Mouse (Mus musculus) CH12.LX (cell line): ENCODE results near the gene Fam170b. TPM values are rescaled to one million over a fixed set of nuclear protein-coding genes. Genes with fewer than 3 reads are reported as not detected.

ENCODE experiments used
- DNase-seq: peaks from one replicate; pipeline ENCODE4 v3.0.0-alpha.2; 2013; ENCODE audit errors: extremely low read depth
- H3K27ac ChIP-seq: 2 replicates; pipeline ENCODE4 v1.5.1; 2012; ENCODE audit warnings: low read depth, mild to moderate bottlenecking, control low read depth, moderate library complexity; ENCODE audit not compliant: insufficient read depth
- H3K27me3 ChIP-seq: replicated peaks from 2 replicates; pipeline ENCODE3; 2012; ENCODE audit warnings: inconsistent platforms
- H3K36me3 ChIP-seq, 2 experiments: replicated peaks in 1 of 2; 2 replicates each; pipeline versions ENCODE3 to v1.6.1; 2012; ENCODE audit warnings: inconsistent platforms in 1 of 2, low read length in 1 of 2, mild to moderate bottlenecking in 1 of 2, mixed read lengths in 1 of 2, moderate library complexity in 1 of 2; ENCODE audit not compliant: control insufficient read depth in 1 of 2, insufficient read depth in 1 of 2
- H3K4me1 ChIP-seq, 2 experiments: 2 replicates each; pipeline ENCODE4 v1.6.1; 2012; ENCODE audit warnings: inconsistent platforms in 1 of 2, moderate library complexity in 1 of 2; ENCODE audit not compliant: insufficient read depth in 2 of 2, control insufficient read depth in 1 of 2
- H3K4me2 ChIP-seq: 2 replicates; pipeline ENCODE4 v1.6.1; 2012; ENCODE audit warnings: low read depth, mild to moderate bottlenecking, control low read depth; ENCODE audit not compliant: poor library complexity, insufficient read depth, severe bottlenecking
- H3K4me3 ChIP-seq, 3 experiments: fragments of 150-350 bp in 1 of 3; sonication (generic) in 1 of 3; replicated peaks in 1 of 3; 2 replicates each; pipeline versions ENCODE3 to v1.5.1; 2011 to 2012; ENCODE audit warnings: low read depth in 2 of 3, low read length in 2 of 3, mild to moderate bottlenecking in 2 of 3, moderate library complexity in 2 of 3, control low read depth in 1 of 3, improper control_type of control experiment in 1 of 3, inconsistent platforms in 1 of 3, mixed read lengths in 1 of 3; ENCODE audit not compliant: poor library complexity in 1 of 3
- H3K79me2 ChIP-seq: replicated peaks from 2 replicates; pipeline ENCODE4 v1.6.1; 2012; ENCODE audit warnings: mild to moderate bottlenecking, moderate library complexity; ENCODE audit not compliant: control insufficient read depth, poor library complexity, insufficient read depth, severe bottlenecking; ENCODE audit errors: extremely low read depth
- H3K9ac ChIP-seq: 2 replicates; pipeline ENCODE4 v1.6.1; 2012; ENCODE audit warnings: low read depth, mild to moderate bottlenecking, control low read depth, moderate library complexity; ENCODE audit not compliant: insufficient read depth
- H3K9me3 ChIP-seq: replicated peaks from 2 replicates; pipeline ENCODE3; 2012; ENCODE audit warnings: low read length, inconsistent platforms, mixed read lengths
- BHLHE40 ChIP-seq: IDR thresholded peaks from 2 replicates; pipeline ENCODE4 v1.6.1; 2011; ENCODE audit warnings: mild to moderate bottlenecking, low read depth, low read length, improper control_type of control experiment
- CHD1 ChIP-seq: IDR thresholded peaks from 2 replicates; pipeline ENCODE4 v1.6.1; 2012; ENCODE audit warnings: low read depth, low read length, improper control_type of control experiment, inconsistent platforms
- CHD2 ChIP-seq: IDR thresholded peaks from 2 replicates; pipeline ENCODE4 v1.6.1; 2011; ENCODE audit warnings: low read length, improper control_type of control experiment
- ELF1 ChIP-seq: IDR thresholded peaks from 2 replicates; pipeline ENCODE4 v1.6.1; 2014; ENCODE audit warnings: low read depth, mild to moderate bottlenecking, inconsistent platforms, low read length, improper control_type of control experiment
- JUN ChIP-seq: IDR thresholded peaks from 2 replicates; pipeline ENCODE4 v1.6.1; 2011; ENCODE audit warnings: low read depth, mild to moderate bottlenecking, low read length, improper control_type of control experiment, moderate library complexity; ENCODE audit not compliant: insufficient read depth
- MAFK ChIP-seq: IDR thresholded peaks from 2 replicates; pipeline ENCODE4 v1.6.1; 2011; ENCODE audit warnings: low read length, improper control_type of control experiment; ENCODE audit not compliant: insufficient replicate concordance
- MAZ ChIP-seq: IDR thresholded peaks from 2 replicates; pipeline ENCODE4 v1.6.1; 2012; ENCODE audit warnings: low read depth, mild to moderate bottlenecking, inconsistent platforms, low read length, improper control_type of control experiment, moderate library complexity
- PAX5 ChIP-seq: IDR thresholded peaks from 2 replicates; pipeline ENCODE4 v1.6.1; 2012; ENCODE audit warnings: low read length, inconsistent platforms, mixed read lengths
- POLR2AphosphoS2 ChIP-seq: IDR thresholded peaks from 2 replicates; pipeline ENCODE4 v1.6.1; 2011; ENCODE audit warnings: low read depth, low read length, improper control_type of control experiment
- RAD21 ChIP-seq: IDR thresholded peaks from 2 replicates; pipeline ENCODE4 v1.6.1; 2011; ENCODE audit warnings: low read depth, mild to moderate bottlenecking, low read length, improper control_type of control experiment, moderate library complexity
- SIN3A ChIP-seq: IDR thresholded peaks from 2 replicates; pipeline ENCODE4 v1.6.1; 2012; ENCODE audit warnings: low read length, improper control_type of control experiment, inconsistent platforms
- SMC3 ChIP-seq: IDR thresholded peaks from 2 replicates; pipeline ENCODE4 v1.6.1; 2011; ENCODE audit warnings: low read depth, low read length, improper control_type of control experiment
- TCF12 ChIP-seq: IDR thresholded peaks from 2 replicates; pipeline ENCODE4 v1.6.1; 2014; ENCODE audit warnings: low read depth, mild to moderate bottlenecking, inconsistent platforms, low read length, improper control_type of control experiment
- dilution Hi-C: fragments of 300-500 bp; cut with MboI; formaldehyde crosslinking; loops from 2 replicates; pipeline ENCODE4 v1.14.3; 2020; ENCODE audit warnings: low sequenced_read_pairs; ENCODE audit not compliant: extremely low pct_unique_long_range_greater_than_20kb, extremely low pct_ligation_motif_present
- in situ Hi-C: fragments of 300-500 bp; cut with MboI; formaldehyde crosslinking; loops from 3 replicates; pipeline ENCODE4 v1.14.3; 2019; ENCODE audit warnings: low sequenced_read_pairs, low pct_ligation_motif_present, low pct_unique_long_range_greater_than_20kb, mixed read lengths
- polyA plus RNA-seq: library from polyadenylated mRNA; unstranded; fragments of >175 nt; gene quantifications from 2 replicates; pipeline ENCODE4 v1.2.1, GENCODE M21; 2012; ENCODE audit warnings: low read depth; ENCODE audit not compliant: insufficient read length
- total RNA-seq, 2 experiments: library from RNA; depleted of rRNA; stranded (reverse); fragments of 300-350 nt in 1 of 2; fragments of >200 nt in 1 of 2; gene quantifications; 2 replicates each; pipeline ENCODE4 v1.2.3; 2012 to 2014

Fam170b gene
- total and polyA plus RNA-seq, 3 experiments, result not detected

DNA sequence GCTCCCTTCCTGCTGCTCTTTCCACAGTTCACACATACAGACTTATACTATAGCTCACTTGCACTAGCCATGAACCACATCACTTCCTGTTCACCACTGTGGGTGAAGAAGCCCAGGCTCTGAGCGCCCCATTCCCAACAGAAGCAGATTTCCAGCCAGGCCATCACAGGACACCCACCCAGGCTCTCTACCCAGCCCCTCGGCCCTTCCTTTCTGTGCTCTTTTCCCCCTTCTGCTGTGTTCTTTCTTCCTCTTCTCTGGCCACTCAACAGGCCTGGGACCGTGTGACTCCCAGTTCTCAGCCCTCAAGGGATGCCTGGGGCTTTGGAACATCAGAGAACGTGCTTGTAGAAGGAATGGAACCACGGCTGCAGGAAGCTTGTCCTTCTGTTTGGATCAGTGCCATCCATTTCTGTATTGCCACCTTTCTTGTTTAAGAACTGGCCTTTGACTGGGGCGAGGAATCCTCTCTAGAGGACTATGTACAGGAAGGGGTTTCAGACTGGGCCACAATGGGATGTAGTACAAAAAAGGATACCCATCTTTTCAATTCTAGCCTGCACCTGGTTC lies 25.3 kb downstream of the Fam170b start:
- Histone ChIP-seq H3K27ac (no peak overlapping the region), H3K27me3 (no peaks in the 10 kb centered on the region), H3K4me3 (no peak overlapping the region), H3K9ac (no peak overlapping the region), H3K4me2 (no peak overlapping the region), H3K9me3 (no peaks in the 10 kb centered on the region), H3K36me3 (no peaks in the 10 kb centered on the region), H3K4me1 (peaks cover 5 to 8% of the 10 kb centered on the region in 2 experiments), H3K79me2 (no peaks in the 10 kb centered on the region)
- TF ChIP-seq ELF1, result no peak
- TF ChIP-seq CHD1, result no peak
- TF ChIP-seq JUN, result no peak
- TF ChIP-seq TCF12, result no peak
- TF ChIP-seq RAD21, result no peak
- no peak for TF ChIP-seq SIN3A
- TF ChIP-seq SMC3, result no peak
- TF ChIP-seq POLR2AphosphoS2, result no peak
- TF ChIP-seq CHD2, result no peak
- no peak for TF ChIP-seq PAX5
- DNase-seq, result no peak
- dilution Hi-C loops, result no loop called here
- in situ Hi-C loops, result no loop called here

- in situ Hi-C loops (no loop called here), dilution Hi-C loops (no loop called here)
- peak overlapping the region in 1 of 3 experiments; percentile 6 for H3K4me3 ChIP-seq
- H3K79me2 ChIP-seq, result no peaks in the 10 kb centered on the region
- no peak overlapping the region; the same call in 1 of the 2 replicates for H3K4me2 ChIP-seq
- no peaks in the 10 kb centered on the region for H3K27me3 ChIP-seq
- peak; percentile 12 for DNase-seq
- H3K9ac ChIP-seq, result no peak overlapping the region
- no peaks in the 10 kb centered on the region for H3K36me3 ChIP-seq
- H3K9me3 ChIP-seq, result no peaks in the 10 kb centered on the region
- no peak overlapping the region for H3K27ac ChIP-seq
- H3K4me1 ChIP-seq, result peaks cover 5 to 8% of the 10 kb centered on the region in 2 experiments
- TF ChIP-seq SMC3 (no peak), TCF12 (no peak), MAFK (peak; percentile 97), SIN3A (no peak)
- TF ChIP-seq, all 38 proteins: peak for 1
Measured at GRCm38 (mm10) chr14:32859831-32860569, 26.2 kb downstream of the Fam170b start.

- in situ Hi-C loops (no loop called here), dilution Hi-C loops (no loop called here)
- Histone ChIP-seq H3K27ac (no peak overlapping the region), H3K4me2 (no peak overlapping the region), H3K79me2 (no peaks in the 10 kb centered on the region), H3K9me3 (no peaks in the 10 kb centered on the region), H3K27me3 (no peaks in the 10 kb centered on the region), H3K4me1 (peaks cover 5 to 8% of the 10 kb centered on the region in 2 experiments), H3K9ac (no peak overlapping the region), H3K36me3 (no peaks in the 10 kb centered on the region), H3K4me3 (no peak overlapping the region)
- no peak for DNase-seq
- TF ChIP-seq MAZ, result no peak
- no peak for TF ChIP-seq BHLHE40
Measured at GRCm38 (mm10) chr14:32861149-32861581, 27.4 kb downstream of the Fam170b start.
